Mouse (Mus musculus) adrenal gland, postnatal 14 days (tissue): ENCODE data around the gene Wwox. TPM values are rescaled to one million over a fixed set of nuclear protein-coding genes. Genes with fewer than 3 reads are reported as not detected.

Experiments
- DNase-seq: peaks from one replicate; pipeline ENCODE4 v3.0.0; 2021; ENCODE audit warnings: mixed read lengths
- total RNA-seq: library from RNA; stranded (reverse); gene quantifications from 2 replicates; pipeline ENCODE4 v1.2.3, GENCODE M21; 2021

The Wwox gene
- total RNA-seq, 1 experiment from 2014 or later = 22.4 TPM

- peak; percentile 90 for DNase-seq
These were observed 531.9 kb downstream of the Wwox start for GRCm38 (mm10) chr8:114971378-114971777.

- no peak for DNase-seq
These were observed 533.6 kb downstream of the Wwox start for GRCm38 (mm10) chr8:114973002-114973461.

GRCm38 (mm10) chr8:114974336-114974950 is 535.0 kb downstream of the Wwox start:
- DNase-seq = no peak

GRCm38 (mm10) chr8:114977746-114978145 is 538.3 kb downstream of the Wwox start:
- peak; percentile 55 for DNase-seq

- DNase-seq = no peak
These were observed 538.9 kb downstream of the Wwox start for GRCm38 (mm10) chr8:114978206-114978960.

- no peak for DNase-seq
These were observed 540.2 kb downstream of the Wwox start for GRCm38 (mm10) chr8:114979671-114980070.

- no peak for DNase-seq
These were observed 543.3 kb downstream of the Wwox start for GRCm38 (mm10) chr8:114982762-114983161.

- no peak for DNase-seq
These were observed 545.0 kb downstream of the Wwox start for GRCm38 (mm10) chr8:114984500-114984899.

- DNase-seq = no peak
These were observed 546.5 kb downstream of the Wwox start for GRCm38 (mm10) chr8:114985996-114986395.

- no peak for DNase-seq
These were observed 547.5 kb downstream of the Wwox start for GRCm38 (mm10) chr8:114986971-114987370.

GRCm38 (mm10) chr8:114990865-114991613 is 551.6 kb downstream of the Wwox start:
- no peak for DNase-seq

- peak; percentile 34 for DNase-seq
These were observed 561.3 kb downstream of the Wwox start for GRCm38 (mm10) chr8:115000736-115001135.

GRCm38 (mm10) chr8:115005021-115005420 is 565.6 kb downstream of the Wwox start:
- DNase-seq = peak; percentile 44

- peak; percentile 55 for DNase-seq
These were observed 567.1 kb downstream of the Wwox start for GRCm38 (mm10) chr8:115006561-115006960.

- no peak for DNase-seq
These were observed 567.8 kb downstream of the Wwox start for GRCm38 (mm10) chr8:115007280-115007679.

GRCm38 (mm10) chr8:115008624-115009620 is 569.5 kb downstream of the Wwox start:
- peak; percentile 50 for DNase-seq

GRCm38 (mm10) chr8:115009897-115010768 is 570.7 kb downstream of the Wwox start:
- DNase-seq = no peak

- no peak for DNase-seq
These were observed 571.3 kb downstream of the Wwox start for GRCm38 (mm10) chr8:115010769-115011073.

- no peak for DNase-seq
These were observed 580.2 kb downstream of the Wwox start for GRCm38 (mm10) chr8:115019661-115020060.

GRCm38 (mm10) chr8:115021731-115022130 is 582.3 kb downstream of the Wwox start:
- DNase-seq = peak; percentile 34

GRCm38 (mm10) chr8:115024062-115024461 is 584.6 kb downstream of the Wwox start:
- no peak for DNase-seq
